Mouse (Mus musculus): Measurements from ENCODE around the gene Cds2.

GRCm38 (mm10) chr2:132263421-132264265 lies 695 bp downstream of the Cds2 start:
- TF ChIP-seq CTCF (IDR thresholded peaks at IDR 0.05; ENCODE audit: low read depth) (no peak), EP300 (IDR thresholded peaks at IDR 0.05; ENCODE audit: low read depth) (no peak)

Measured in heart, postnatal 0 days (tissue).